Mouse (Mus musculus): Measurements from ENCODE around the gene Actr5. TPM values are rescaled to one million over a fixed set of nuclear protein-coding genes. Genes with fewer than 3 reads are reported as not detected.

Actr5 gene
- polyA plus RNA-seq, 1 experiment, result 5.5 TPM

GRCm38 (mm10) chr2:158667671-158668432 is 43.2 kb downstream of the Actr5 start:
- DNase-seq (ENCODE audit: low read depth), result no peak

DNA sequence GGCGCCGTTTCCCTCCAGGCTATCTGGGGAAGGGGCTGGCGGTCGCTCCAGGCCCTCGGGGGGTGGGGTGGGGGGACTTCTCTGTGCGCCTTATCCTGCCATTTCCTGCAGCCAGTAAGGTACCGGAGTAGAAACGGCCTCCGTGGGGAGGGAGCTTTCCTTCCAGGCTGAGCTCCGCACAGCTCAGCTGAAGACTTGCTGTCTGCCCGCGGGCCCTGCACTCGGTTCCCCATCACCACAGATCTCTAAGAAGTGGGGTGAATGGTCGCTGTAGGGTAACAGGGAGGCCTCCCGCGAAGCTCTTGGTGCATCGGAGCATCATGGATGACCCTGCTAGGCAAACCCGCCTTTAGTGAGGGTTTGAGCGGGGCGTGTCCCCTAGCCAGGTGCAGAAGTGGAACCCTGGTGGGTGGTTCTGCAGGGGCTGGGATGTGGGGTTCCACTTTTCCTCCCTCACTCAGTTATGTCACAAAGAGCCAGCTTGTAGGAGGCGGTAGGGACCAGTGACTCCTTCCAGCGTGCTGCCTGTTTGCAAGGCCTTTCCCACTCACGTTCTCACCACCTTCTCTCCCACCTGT is 43.8 kb downstream of the Actr5 start:
- no peak for DNase-seq (ENCODE audit: low read depth)

- no peak for DNase-seq (ENCODE audit: low read depth)
Observed at GRCm38 (mm10) chr2:158669199-158670195, 44.8 kb downstream of the Actr5 start.

DNA sequence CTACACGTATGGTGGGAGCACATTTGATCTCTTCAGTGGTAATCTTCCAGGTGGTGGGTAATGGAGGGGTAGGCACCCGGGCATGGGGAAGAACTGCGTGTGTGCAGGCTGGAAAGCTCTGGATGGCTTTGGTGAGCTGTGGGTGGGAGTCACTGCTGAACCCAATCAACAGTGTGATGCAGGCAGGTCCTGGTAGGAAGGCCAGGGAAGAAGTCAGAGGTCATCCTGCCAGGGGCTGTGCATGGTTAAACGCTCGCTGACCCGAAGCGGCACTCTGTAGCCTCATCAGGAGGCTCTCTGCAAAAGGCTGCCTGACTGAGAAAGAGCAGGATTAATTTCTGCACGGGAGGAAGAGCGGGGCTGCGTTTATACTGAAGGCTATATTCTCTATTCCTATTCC is 45.9 kb downstream of the Actr5 start:
- DNase-seq (ENCODE audit: low read depth), result no peak

DNA sequence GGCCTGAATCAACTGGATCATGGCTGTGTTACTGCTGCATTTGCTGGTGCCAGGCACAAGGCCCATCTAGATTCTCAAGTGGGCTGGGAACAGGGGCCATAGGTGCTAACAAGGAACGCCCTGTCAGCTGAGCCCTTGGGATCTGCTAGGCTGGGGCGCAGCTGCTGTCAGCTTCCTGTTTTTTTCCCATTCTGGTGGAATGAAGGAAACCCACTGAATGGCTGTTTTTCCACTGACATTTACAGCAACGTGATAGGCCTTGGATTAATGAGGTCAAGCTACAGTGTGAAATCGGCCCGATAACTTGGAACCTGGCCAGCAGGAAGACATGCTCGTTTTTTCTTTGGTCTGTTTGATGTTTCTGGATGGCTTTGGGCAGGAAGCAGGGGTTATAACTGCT is 48.1 kb downstream of the Actr5 start:
- no peak for DNase-seq (ENCODE audit: low read depth)

- DNase-seq (ENCODE audit: low read depth), result no peak
Observed at GRCm38 (mm10) chr2:158673493-158673892, 48.8 kb downstream of the Actr5 start.

DNA sequence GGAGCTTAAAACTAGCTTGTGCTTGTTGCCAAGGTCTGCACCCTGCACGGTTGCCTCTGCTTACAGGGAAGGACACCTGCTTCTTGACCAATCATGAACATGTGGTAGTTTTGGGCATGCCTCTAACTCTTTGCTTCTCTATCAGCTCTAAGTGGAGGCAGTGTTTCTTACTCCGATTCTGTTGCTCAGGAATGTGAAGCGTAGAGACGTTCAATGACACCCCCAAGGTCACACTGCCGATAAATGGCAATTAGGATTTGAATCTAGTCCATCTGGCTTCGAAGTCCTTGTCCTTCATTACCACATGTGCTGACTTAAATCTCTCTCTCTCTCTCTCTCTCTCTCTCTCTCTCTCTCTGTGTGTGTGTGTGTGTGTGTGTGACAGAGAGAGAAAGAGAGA is 49.4 kb downstream of the Actr5 start:
- DNase-seq (ENCODE audit: low read depth), result no peak

- DNase-seq (ENCODE audit: low read depth), result no peak
Observed at GRCm38 (mm10) chr2:158674759-158675158, 50.1 kb downstream of the Actr5 start.

GRCm38 (mm10) chr2:158675161-158675560 is 50.5 kb downstream of the Actr5 start:
- no peak for DNase-seq (ENCODE audit: low read depth)

DNA sequence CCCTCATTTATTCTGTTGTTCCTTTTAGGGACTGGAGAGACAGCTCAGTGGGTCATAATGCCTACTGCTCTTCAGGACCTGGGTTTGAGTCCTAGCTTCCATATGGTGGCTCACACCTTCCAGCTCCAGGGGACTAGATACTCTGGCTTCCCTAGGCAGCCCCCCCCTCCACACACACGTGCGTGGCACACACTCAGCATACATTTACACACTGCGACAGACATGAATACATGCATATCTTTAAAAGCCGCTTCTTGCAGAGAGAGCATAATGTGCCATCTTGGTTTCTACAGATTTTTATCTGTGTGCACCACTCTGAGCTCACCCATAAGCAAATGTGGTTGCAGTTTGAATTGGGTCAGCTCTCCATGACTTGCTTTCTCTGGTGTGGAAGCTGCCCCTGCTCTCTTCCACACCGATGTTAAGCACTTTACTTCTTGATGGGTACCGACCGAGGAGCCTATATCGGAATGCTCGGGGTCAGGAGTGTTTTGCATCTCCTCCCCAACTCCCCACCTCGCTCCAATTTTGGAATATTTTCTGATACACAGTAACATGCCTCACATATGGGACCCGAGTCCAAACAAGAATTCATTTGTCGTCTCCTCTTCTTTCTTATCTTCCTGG is 51.3 kb downstream of the Actr5 start:
- DNase-seq (ENCODE audit: low read depth), result no peak

DNA sequence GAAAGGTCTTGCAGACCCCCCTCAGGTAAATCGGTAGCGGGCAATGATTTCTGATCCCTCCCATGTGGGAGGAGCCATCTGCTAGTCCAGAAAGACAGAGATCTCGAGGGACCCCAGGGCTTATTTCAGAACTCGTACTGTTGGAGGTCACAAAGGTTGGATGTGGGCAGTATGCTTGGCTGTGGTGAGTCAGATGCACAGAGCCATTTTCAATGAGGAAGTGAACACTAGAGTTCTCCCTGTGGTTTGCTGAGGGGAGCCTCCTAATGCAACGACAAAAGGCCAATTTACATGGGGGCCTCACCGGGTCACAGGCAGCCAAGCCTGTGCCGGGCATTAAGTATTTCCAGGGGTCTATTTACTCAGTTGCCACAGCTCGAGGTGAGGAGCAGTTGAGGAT is 53.3 kb downstream of the Actr5 start:
- DNase-seq (ENCODE audit: low read depth), result no peak

GRCm38 (mm10) chr2:158679091-158679490 is 54.4 kb downstream of the Actr5 start:
- DNase-seq (ENCODE audit: low read depth), result no peak

GRCm38 (mm10) chr2:158680357-158680889 is 55.7 kb downstream of the Actr5 start:
- no peak for DNase-seq (ENCODE audit: low read depth)

DNA sequence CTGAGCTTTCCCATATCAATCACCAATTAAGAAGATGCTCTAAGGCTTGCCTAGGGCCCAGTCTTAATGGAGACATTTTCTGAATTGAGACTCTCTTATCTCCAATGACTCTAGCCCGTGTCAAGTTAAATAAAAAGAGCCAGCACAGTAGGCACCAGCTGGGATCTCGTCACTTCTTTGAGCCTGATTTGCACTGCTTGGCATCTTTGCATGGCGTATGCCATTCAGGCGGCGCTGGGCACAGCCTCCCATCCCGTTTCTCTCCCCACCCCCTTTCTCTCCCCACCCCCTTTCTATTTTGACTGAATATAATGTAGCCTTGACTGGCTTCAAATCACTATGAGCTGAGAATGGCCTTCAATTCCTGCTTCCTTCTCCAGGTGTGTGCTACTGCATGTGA is 57.0 kb downstream of the Actr5 start:
- DNase-seq (ENCODE audit: low read depth), result no peak

GRCm38 (mm10) chr2:158682344-158683037 is 57.8 kb downstream of the Actr5 start:
- no peak for DNase-seq (ENCODE audit: low read depth)

GRCm38 (mm10) chr2:158683038-158683413 is 58.3 kb downstream of the Actr5 start:
- DNase-seq (ENCODE audit: low read depth), result no peak

DNA sequence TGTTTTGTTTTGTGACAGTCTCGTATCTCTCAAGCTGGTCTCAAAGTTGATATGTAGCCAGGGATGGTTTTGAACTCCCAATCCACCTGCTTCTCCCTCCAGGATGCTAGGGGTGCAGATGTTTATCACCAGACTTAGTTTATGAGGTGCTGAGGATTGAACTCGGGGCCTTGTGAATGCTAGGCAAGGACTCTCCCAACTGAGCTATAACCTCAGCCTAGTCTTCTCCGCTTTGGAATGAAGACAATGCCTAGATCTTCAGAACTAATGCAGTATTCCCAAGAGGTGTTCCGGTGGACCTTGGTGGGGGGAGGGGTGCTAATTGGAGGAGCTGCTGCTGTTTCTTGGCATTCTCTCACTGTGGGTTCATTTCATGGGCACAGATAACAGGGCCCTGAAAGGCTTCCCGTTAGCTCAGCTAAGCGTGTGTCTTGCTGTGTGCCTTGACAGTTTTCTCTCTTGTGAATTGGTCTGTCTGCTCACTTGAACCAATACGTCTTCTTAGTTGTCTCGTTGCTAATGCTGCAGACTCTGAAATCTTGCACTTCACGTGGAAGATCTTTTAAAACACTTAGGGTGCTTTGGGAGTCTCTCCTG is 59.7 kb downstream of the Actr5 start:
- no peak for DNase-seq (ENCODE audit: low read depth)

- DNase-seq (ENCODE audit: low read depth), result no peak
Observed at GRCm38 (mm10) chr2:158684910-158685309, 60.2 kb downstream of the Actr5 start.

- no peak for DNase-seq (ENCODE audit: low read depth)
Observed at GRCm38 (mm10) chr2:158686394-158686793, 61.7 kb downstream of the Actr5 start.

DNA sequence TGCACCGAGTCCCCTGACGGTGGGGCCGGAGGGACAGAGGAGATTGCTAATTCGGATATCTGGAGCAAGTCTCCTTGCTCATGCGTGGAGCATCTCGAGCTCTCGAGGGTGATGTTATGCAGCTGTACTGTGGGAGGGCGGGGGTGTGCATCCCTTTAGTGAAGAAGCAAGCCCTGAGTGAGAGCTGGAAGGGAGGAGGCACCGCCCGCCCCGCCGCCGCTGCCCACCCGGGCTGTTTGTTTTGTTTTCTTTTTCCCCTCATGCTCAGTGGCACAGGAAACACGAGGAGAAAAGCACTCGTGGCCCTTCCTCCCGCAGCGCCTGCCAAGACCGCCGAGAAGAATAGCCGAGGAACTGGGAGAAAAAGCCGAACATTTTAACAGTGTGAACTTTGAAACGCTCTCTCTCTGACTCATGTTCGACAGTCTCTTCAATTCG is 63.1 kb downstream of the Actr5 start:
- no peak for DNase-seq (ENCODE audit: low read depth)

Data from gonadal fat pad, adult 2 months (tissue).